Mouse (Mus musculus) brown adipose tissue, adult 24 weeks (tissue): ENCODE measurements around the gene Lurap1. TPM values are rescaled to one million over a fixed set of nuclear protein-coding genes. Genes with fewer than 3 reads are reported as not detected.

Experiments
- H3K27ac ChIP-seq: fragments of 200-500 bp; replicated peaks from 2 replicates; pipeline ENCODE4 v1.5.1; 2012; ENCODE audit warnings: low read depth, mild to moderate bottlenecking, low read length
- H3K4me1 ChIP-seq: fragments of 200-500 bp; 2 replicates; pipeline ENCODE4 v1.6.1; 2012; ENCODE audit warnings: low read length, mixed read lengths; ENCODE audit not compliant: control insufficient read depth, insufficient read depth, insufficient read length
- H3K4me3 ChIP-seq: fragments of 200-500 bp; 2 replicates; pipeline ENCODE4 v1.5.1; 2012; ENCODE audit warnings: low read depth, mild to moderate bottlenecking, low read length, moderate library complexity; ENCODE audit not compliant: insufficient read depth
- polyA plus RNA-seq: library from polyadenylated mRNA; stranded (reverse); fragments of >200 nt; gene quantifications from 2 replicates; pipeline ENCODE4 v1.2.4, GENCODE M21; 2012; ENCODE audit not compliant: missing spikeins, insufficient read depth, insufficient read length

Gene Lurap1
- polyA plus RNA-seq, 1 experiment = 22.9 TPM

- H3K4me3 ChIP-seq = no peak overlapping the region
- no peaks in the 10 kb centered on the region for H3K4me1 ChIP-seq
- H3K27ac ChIP-seq = no peak overlapping the region
Measured at GRCm38 (mm10) chr4:116100959-116101358, 50.2 kb downstream of the Lurap1 start.

- no peaks in the 10 kb centered on the region for H3K4me1 ChIP-seq
- no peak overlapping the region for H3K4me3 ChIP-seq
- H3K27ac ChIP-seq = no peak overlapping the region
Measured at GRCm38 (mm10) chr4:116097211-116097610, 53.9 kb downstream of the Lurap1 start.

- Histone ChIP-seq H3K27ac (no peak overlapping the region), H3K4me3 (no peak overlapping the region), H3K4me1 (no peaks in the 10 kb centered on the region)
Measured at GRCm38 (mm10) chr4:116096291-116096690, 54.8 kb downstream of the Lurap1 start.

DNA sequence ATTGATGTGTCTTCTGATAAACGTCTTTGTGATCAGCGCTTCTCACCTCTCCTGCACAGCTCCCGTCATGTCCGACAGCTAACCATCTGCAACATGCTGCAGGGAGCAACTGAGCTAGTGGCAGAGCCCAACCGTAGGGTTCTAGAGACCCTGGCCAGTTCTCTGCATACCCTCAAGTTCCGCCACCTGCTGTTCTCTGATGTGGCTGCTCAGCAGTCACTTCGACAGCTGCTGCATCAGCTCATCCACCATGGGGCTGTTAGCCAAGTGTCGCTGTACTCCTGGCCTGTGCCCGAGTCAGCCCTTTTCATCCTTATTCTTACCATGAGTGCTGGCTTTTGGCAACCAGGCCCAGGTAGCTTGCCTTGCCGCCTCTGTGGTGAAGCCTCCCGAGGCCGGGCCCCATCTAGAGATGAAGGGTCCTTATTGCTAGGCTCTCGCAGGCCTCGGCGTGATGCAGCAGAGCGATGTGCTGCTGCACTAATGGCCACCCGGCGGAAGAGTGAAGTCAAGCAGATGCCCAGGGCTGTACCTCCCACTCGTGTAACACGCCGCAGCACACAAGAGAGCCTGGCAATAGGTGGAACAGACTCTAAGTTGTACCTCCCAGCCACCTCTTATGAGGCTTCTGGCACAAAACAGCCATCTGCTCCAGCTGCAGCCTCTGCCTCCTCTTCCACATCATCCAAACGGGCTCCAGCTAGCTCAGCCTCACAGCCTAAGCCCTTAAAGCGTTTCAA lies 62.5 kb downstream of the Lurap1 start:
- H3K4me1 ChIP-seq = no peaks in the 10 kb centered on the region
- no peak overlapping the region for H3K27ac ChIP-seq
- H3K4me3 ChIP-seq = no peak overlapping the region

Other genes with a start within 250 kb of the Lurap1 start
- gene Dmbx1, start 211.4 kb downstream of the Lurap1 start, polyA plus RNA-seq = not detected in 2 replicates
- gene Faah, start 133.4 kb downstream of the Lurap1 start, polyA plus RNA-seq = not detected in 2 replicates
- gene Nsun4, start 97.5 kb downstream of the Lurap1 start, polyA plus RNA-seq = 22.6 and 35.3 TPM in 2 replicates
- 4,457 and 5,170 TPM in 2 replicates for gene Uqcrh, start 76.3 kb downstream of the Lurap1 start, polyA plus RNA-seq
- 23.3 and 24.1 TPM in 2 replicates for gene Lrrc41, start 76.1 kb downstream of the Lurap1 start, polyA plus RNA-seq
- gene Rad54l, start 27.6 kb downstream of the Lurap1 start, polyA plus RNA-seq = 0.36 TPM in 1 of 2 replicates, not detected in the other
- gene Pomgnt1, start 27.5 kb downstream of the Lurap1 start, polyA plus RNA-seq = 37.6 and 49.5 TPM in 2 replicates
- gene Tspan1, start 16.3 kb upstream of the Lurap1 start, polyA plus RNA-seq = not detected in 2 replicates
- gene 1700042G07Rik, start 22.0 kb upstream of the Lurap1 start, polyA plus RNA-seq = not detected in 2 replicates
- gene Gm49337, start 22.0 kb upstream of the Lurap1 start, polyA plus RNA-seq = not detected in 2 replicates
- gene Pik3r3, start 70.3 kb upstream of the Lurap1 start, polyA plus RNA-seq = 3.0 and 4.6 TPM in 2 replicates